Mouse (Mus musculus): ENCODE measurements around the gene Olfr1089. TPM values are rescaled to one million over a fixed set of nuclear protein-coding genes. Genes with fewer than 3 reads are reported as not detected.

The Olfr1089 gene
- polyA plus RNA-seq (2017; shearing (Covaris generic)), result not detected

- no peak for ATAC-seq
Measured at GRCm38 (mm10) chr2:86733601-86734000, at the start of gene Olfr1089. Gene Olfr1089, minus strand, starts transcription at chr2:86733701.

GRCm38 (mm10) chr2:86782179-86782578 is 48.7 kb upstream of the Olfr1089 start, which contains the start of gene Olfr1093:
Gene Olfr1093, plus strand, starts transcription at chr2:86782479.
- ATAC-seq, result no peak

- ATAC-seq, result no peak
Measured at GRCm38 (mm10) chr2:86761050-86761449, 27.5 kb upstream of the Olfr1089 start.

DNA sequence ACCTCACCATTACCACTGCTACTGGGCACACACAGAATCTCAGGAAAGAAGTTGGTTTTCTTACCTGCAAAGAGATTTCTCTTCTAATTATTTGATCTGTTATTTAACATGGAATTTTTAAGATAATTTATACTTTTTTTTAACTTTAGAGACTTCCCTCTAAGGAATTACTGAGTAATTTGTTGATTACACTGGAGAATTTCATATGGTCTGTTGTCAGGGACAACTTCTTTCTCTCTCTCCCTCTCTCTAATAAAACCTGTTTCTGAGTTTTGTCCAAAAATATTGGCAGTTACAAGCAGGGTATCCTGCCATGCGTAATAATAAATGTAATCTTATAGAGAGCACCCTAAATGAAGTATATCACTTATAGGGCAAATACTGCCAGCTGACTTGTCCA is 25.4 kb upstream of the Olfr1089 start, which contains the start of gene Olfr1090:
Gene Olfr1090 (minus strand): TSS at position 101 of the 400 bp plus-strand sequence.
- ATAC-seq, result no peak

GRCm38 (mm10) chr2:86698295-86698694 is 35.2 kb downstream of the Olfr1089 start, which contains the start of gene Olfr1087:
Gene Olfr1087, minus strand, starts transcription at chr2:86698395.
- ATAC-seq, result no peak

Other genes with a start within 250 kb of the Olfr1089 start
- not detected for gene Olfr228, start 246.3 kb downstream of the Olfr1089 start, polyA plus RNA-seq (2017; shearing (Covaris generic))
- not detected for gene Olfr1076, start 225.2 kb downstream of the Olfr1089 start, polyA plus RNA-seq (2017; shearing (Covaris generic))
- gene Olfr1079, start 191.2 kb downstream of the Olfr1089 start, polyA plus RNA-seq (2017; shearing (Covaris generic)), result not detected
- not detected for gene Olfr1080, start 175.5 kb downstream of the Olfr1089 start, polyA plus RNA-seq (2017; shearing (Covaris generic))
- not detected for gene Olfr1082, start 134.7 kb downstream of the Olfr1089 start, polyA plus RNA-seq (2017; shearing (Covaris generic))
- gene Olfr1084, start 94.0 kb downstream of the Olfr1089 start, polyA plus RNA-seq (2017; shearing (Covaris generic)), result not detected
- gene Olfr1085, start 71.7 kb downstream of the Olfr1089 start, polyA plus RNA-seq (2017; shearing (Covaris generic)), result not detected
- gene Olfr1086, start 53.6 kb downstream of the Olfr1089 start, polyA plus RNA-seq (2017; shearing (Covaris generic)), result not detected
- gene Olfr1087, start 35.3 kb downstream of the Olfr1089 start, polyA plus RNA-seq (2017; shearing (Covaris generic)), result not detected
- under 1 TPM in 1 of 2 experiments, not detected in 1; 0.15 TPM for gene Olfr1090, start 25.3 kb upstream of the Olfr1089 start, polyA plus RNA-seq (2017; shearing (Covaris generic))
- not detected for gene Olfr1093, start 48.8 kb upstream of the Olfr1089 start, polyA plus RNA-seq (2017; shearing (Covaris generic))
- not detected for gene Olfr141, start 76.3 kb upstream of the Olfr1089 start, polyA plus RNA-seq (2017; shearing (Covaris generic))
- gene Olfr1094, start 91.0 kb upstream of the Olfr1089 start, polyA plus RNA-seq (2017; shearing (Covaris generic)), result not detected
- not detected for gene Olfr1095, start 118.0 kb upstream of the Olfr1089 start, polyA plus RNA-seq (2017; shearing (Covaris generic))
- gene Gm13723, start 141.1 kb upstream of the Olfr1089 start, polyA plus RNA-seq (2017; shearing (Covaris generic)), result not detected
- gene Olfr1097, start 158.5 kb upstream of the Olfr1089 start, polyA plus RNA-seq (2017; shearing (Covaris generic)), result not detected
- not detected for gene Olfr1098, start 190.8 kb upstream of the Olfr1089 start, polyA plus RNA-seq (2017; shearing (Covaris generic))
- gene Olfr1099, start 227.0 kb upstream of the Olfr1089 start, polyA plus RNA-seq (2017; shearing (Covaris generic)), result not detected
- not detected for gene Olfr1100, start 246.3 kb upstream of the Olfr1089 start, polyA plus RNA-seq (2017; shearing (Covaris generic))

Data from CD4-positive, CD25-positive, alpha-beta regulatory T cell, adult 4 months (primary cell).